Mouse (Mus musculus) frontal cortex, postnatal 36 days (tissue): ENCODE measurements around the gene Dnmbp.

Experiments
- DNase-seq, 2 experiments: peaks; one replicate each; pipeline ENCODE4 v3.0.0; 2022; ENCODE audit warnings: low spot score in 2 of 2

The Dnmbp gene

GRCm38 (mm10) chr19:43801427-43802051 lies 138.5 kb downstream of the Dnmbp start:
- no peak for DNase-seq

- DNase-seq = no peak
Observed at GRCm38 (mm10) chr19:43797216-43797615, 142.8 kb downstream of the Dnmbp start.
